Mouse (Mus musculus) urinary bladder, postnatal 36 days (tissue): ENCODE data around the gene Midn.

Experiments
- DNase-seq, 2 experiments: peaks; one replicate each; pipeline ENCODE4 v3.0.0; 2022; ENCODE audit warnings: low spot score in 2 of 2, mixed read lengths in 1 of 2

Midn gene

DNA sequence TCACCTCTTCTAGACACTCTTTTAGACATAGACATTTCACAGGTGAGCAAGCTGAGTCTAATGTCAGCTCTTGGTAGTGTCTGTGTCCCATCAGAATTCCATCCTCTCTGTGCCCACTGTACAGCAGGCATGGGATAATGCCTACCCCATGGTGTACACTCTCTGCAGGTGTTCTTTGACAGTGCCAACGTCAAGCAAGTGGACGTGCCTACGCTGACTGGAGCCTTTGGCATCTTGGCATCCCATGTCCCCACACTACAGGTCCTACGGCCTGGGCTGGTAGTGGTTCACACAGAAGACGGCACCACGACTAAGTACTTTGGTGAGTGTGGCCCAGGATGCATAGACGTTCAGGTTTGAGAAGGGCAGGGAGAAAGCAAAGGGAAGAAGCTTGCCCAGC lies 4.4 kb upstream of the Midn start:
- no peak for DNase-seq

DNA sequence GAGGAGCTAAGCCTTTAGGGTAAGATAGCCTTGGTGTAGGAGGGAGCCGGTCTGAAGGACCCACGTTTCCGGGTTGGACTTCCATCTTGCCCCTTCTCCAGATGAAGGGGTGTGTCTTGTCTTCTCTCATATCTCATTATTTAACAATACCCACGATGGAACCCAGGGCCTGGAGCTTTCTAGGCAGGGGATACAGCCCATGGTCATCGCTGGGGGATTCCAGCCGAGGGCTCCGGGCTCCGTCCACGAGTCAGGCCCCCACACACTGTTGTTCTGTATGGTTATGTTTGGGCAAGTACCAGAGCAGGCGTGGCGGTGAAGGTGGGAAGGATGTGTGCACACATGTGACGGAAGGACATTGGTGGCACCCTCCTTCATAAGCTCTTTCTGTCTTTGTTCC lies 3.9 kb upstream of the Midn start:
- DNase-seq = no peak

DNA sequence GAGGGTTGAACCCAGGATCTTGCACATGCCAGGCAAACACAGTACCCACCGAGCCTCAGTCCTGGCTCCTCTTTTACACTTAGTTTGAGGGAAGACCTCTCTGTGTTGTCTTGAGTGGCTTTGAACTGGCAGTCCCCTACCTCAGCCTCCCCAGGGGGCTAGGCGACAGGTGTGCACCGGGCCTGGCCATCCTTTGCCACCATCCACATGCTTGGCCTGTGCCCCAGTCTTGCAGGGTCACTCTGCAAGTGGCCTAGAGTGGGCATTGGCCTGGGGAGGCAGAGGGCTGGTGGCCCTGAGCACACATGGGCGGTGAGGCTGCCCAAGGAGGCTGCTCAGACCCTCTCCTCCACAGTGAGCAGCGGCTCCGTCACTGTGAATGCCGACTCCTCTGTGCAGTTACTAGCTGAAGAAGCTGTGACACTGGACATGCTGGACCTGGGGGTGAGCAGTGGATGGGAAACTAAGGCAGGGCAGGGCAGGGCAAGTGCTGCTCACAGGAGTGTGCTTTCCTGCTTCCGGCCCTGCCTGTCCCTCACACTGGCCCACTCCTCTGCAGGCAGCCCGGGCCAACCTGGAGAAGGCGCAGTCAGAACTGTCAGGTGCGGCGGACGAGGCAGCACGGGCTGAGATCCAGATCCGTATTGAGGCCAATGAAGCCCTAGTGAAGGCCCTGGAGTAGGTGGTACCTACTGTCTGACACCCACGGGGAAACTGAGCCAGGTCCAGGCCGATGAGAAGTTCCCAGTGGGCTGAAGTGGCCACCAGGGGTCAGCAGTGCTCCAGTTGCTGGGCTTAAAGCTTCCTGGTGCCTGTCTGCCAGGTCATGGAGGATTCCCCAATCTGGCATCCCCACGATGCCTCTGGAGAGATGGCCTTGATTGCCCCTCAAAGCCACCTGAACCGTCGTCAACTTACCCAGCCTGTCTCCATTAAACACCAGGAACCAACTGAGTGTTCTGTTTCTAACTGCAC lies 2.9 kb upstream of the Midn start:
- DNase-seq = peak; percentile 65 to 75

DNA sequence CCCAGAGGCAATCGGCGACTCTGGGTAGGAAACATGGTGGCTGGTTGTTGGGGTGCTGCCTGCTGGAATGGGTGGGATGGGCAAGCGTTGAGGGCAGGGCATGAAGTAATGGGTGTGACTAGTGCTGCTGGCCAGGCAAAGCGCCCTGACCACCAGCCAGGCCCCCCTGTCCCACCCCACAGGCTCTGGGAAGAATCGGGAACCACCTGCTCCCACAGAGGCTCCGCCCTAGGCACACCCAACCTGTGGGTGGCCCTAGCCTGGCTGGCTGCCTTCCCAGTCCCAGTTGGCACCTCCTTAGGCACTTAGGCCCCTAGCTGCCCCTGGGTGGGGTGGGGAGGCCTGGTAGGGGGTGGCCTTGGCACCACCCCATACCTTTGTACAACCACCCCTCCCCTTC lies 2.2 kb upstream of the Midn start:
- DNase-seq = peak in 1 of 2 experiments; percentile 57

DNA sequence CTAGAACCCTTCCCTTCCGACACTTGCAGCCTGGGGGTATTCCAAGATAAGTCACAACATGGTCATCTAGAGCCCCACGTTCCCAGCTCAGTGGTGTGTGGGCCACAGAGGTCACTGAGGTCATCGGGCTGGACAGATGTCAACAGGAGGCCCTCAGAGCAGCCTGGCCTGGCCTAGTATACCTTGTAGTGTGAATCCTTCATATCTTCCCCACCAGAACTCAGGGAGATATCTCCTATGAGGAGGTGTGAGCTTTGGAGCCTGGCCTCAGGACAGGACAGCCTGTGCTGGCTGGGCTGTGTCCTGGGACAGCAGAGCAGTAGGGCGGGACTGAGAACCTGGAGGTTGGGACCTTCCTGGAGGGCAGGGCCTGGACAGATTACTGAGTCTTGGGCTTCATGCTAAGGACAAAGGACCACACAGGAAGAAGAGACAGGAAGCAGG lies 1.5 kb upstream of the Midn start:
- DNase-seq = no peak

DNA sequence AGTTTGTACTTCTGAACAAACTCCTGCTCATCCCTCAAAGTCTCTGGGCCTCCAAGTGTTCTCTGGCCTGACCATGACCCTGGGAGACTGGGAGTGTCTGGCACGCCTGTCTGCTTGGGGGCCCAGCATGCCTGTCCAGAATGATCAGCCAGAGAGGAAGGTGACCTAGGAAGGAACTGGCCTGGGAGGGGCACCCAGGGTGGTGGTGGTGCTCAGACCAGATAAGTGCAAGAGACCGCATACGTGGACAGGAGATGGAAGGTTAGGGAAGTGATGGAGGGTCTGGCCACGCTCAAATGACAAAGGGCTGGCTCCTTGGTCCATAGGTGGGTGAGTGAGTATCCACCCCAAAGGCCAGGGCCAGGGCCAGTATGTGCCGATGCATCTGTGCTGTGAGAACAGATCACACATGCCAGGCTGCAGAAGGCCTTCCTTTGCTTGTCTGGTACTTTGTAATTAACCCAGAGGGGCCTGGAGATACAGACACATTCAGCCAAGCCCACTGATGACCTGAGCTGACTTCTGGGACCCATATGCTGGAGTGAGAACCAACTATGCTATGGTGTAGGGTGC lies 840 bp upstream of the Midn start:
- DNase-seq = no peak

DNA sequence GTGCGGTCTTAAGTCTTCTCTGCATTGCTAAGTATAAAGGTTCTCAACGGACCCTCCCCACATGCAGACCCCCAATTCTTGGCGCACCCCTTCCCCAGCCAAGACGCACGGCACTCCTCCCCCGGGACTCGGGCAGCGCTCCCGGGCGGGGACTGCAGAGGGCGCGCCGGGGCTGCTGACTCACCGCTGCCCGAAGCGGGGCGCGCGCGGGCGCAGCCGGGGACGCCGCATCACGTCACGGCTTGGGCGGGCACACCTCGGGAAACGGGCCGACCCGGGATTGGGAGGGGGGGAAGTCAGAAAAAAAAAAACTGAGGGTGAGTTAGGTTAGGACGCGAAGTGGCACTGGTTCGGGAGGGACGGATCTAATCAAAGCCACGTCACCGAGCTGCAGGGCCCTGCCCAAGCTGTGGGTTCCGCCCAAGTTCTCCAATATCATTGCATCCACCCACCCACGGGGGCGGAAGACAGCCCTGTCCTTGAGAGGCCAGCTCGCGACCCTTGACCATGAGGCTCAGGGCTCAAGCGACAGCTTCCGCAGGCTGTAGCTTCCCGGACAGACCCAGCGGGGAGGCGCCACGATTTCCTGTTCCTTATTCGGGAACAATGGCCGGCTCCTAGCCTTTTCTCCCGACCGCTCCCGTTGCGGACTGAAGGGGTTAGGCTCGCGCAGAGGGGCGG lies 678 bp downstream of the Midn start:
- DNase-seq = peak; percentile 92 to 94

DNA sequence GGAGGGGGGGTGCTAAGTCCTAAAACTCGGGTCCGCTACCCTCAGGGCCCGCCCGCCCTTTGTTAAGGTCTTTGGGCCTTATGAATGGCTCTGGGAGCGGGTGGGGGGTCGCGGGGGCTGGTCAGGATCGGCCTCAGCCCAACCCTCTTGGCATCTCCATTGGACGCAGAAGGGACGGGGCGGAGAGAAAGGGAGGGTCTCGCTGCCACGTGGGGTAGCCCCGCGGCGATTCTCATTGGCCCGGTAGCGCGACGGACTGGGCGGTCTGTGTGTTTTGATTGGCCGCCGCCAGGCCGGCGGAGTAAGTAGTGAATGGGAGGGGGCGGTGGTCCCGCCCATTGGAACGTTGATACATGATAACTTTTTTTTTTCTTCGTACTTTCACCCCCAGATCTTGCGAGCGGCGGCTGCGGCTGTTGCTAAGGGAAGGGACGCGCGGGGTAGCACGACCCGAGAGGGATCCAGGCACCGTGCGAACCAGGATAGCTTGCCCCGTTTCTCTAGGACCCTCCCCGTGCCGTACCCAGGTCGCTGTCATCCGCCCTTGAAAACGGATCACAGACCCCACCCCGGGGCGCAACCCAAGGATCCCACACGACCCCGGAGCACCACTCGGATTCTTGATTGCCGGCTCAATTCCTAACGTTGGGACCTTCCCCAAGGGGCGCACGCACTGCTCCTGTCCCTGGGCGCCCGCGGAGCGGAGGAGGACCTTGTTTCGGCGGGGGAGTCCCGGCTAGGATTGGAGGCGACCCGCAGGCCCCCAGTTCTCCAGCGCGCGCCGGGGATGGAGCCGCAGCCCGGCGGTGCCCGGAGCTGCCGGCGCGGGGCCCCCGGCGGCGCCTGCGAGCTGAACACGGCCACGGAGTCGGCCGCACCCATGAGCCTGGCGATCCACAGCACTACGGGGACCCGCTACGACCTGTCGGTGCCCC lies 1.5 kb downstream of the Midn start:
- DNase-seq = peak; percentile 91 to 98

DNA sequence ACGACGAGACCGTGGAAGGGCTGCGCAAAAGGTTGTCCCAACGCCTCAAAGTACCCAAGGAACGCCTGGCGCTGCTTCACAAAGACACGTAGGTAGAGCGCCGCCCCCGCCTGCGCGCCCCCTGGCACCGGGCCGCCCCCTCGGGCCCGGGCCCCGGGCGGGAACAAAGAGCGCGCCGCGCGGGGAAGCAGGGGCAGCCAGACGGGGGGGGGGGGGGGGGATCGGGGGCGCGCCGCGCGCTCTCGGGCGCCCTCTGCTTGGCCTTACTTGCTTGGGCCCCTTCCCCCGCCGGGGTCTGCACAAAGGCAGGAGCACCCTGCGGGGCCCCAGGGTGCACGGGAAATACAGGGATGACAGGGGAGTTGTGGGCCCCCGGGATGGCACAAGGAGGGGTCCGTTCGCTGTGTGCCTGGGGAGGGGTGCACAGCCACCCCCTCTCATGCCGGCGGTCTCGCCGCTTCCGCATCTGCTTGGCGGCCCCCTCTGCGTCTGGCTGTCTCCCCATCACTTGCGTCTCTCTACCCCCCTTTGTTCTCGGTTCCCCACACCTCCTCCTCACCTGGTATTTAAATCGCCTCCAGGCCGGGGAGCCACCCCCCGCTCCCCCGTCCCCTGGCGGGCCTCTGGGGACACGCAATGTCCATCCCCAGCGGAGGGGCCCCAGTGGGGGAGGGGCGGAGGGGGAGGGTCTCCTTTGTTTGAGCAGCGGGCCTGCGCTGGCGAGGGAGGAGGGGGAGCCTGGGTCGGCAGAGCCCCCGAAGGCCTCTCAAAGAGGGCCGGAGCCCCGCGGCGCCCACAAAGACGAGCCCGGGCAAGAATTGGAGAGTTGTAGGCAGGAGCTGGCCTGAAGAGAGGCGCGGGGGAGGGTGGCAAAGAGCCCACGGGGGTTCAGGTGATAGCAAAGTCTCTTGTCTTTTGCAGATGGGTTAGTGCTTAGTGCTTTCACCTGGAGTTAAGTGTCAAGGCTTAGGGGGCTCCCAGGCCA lies 2.4 kb downstream of the Midn start:
- peak in 1 of 2 experiments; percentile 63 for DNase-seq

DNA sequence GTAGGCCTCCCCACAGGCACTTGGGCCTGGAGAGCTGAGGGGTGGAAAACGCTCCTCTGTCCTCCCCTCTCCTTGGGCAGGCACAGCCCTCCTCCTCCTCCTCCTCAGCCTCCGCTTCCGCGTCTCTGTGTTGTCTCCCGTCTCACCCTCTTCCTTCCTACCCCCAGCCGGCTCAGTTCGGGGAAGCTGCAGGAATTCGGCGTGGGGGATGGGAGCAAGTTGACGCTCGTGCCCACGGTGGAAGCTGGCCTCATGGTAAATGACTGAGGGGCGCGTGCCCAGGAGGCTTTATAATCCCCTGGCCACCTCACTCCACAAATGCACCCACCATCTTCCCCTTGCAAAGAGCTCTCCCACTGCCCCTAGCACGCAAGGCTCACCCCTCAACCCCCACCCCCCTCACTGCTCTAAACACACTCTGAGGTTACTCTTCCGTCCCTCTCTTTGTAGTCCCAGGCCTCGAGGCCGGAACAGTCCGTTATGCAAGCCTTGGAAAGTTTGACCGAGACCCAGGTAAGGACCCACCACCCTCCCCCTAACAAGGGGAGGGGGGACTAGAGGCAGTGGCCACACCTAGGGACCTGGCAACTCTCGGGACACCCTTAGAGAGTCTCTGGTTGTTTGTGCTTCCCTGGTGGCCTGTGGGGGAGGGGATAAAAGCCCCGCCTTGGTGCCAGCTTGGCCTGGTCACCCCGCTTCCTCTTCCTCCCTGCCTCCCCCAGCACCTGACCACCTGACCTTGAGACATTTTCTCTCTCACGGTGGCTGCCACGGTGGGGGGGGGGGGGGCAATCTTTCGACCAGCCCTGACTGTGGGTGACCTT lies 3.4 kb downstream of the Midn start:
- DNase-seq = peak in 1 of 2 experiments; percentile 67

DNA sequence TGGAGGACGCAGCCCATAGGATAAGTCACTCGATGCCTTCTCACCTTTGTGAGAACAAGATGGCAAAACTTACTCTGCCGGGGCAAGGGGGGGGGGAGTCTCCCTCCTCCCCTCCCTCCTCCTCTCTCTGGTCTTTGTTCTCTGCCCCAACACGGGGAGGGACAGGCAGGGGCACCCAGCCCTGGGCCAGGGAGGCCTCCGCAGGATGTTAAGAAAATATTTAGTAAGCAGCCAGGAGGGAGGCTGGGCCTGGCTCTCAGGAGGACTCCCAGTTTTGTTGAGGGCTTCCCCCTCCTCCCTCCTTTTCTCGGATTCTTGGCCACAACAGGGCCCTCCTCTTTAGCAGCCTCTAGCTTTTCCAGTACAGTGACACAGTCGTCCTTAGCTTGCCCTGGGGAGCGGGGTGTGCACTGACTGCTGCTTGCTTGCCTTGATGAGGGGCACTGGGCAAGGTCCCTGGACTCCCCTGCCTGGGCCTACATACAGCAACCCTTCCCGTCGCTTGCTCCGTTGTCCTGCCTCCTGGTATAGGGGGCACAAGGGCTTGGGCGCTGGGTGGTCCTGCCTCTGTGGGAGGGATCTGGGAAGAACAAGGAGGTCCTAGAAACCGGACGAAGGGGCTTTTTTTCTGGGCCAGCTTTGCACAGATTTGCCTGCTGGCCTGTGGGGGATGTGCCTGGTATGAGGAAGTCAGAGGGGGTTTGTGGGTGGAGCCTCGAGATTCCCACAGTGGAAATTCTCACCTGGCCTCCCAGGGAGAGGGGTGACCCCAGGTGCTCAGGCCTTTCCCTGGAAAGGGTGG lies 4.2 kb downstream of the Midn start:
- DNase-seq = peak in 1 of 2 experiments; percentile 56

DNA sequence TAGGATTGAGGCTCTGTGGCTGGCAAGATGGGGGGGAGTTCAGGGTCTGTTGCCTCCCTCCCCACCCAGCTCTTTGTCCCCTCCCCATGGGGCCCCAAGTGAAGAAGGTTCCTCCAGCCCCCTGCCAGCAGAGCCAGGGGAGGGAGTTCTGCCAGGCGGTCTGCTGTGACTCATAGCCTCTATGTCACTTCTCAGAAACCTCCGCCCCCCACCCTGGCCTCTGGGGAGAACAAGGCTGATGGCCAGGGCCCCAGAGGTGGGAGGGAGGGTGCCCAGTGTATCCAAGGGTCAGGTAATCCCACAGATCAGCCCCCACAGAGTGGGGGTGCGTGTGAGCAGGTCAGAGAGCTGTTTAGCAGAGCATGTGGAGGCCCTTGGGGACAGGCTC lies 4.8 kb downstream of the Midn start:
- DNase-seq = peak in 1 of 2 experiments; percentile 62

DNA sequence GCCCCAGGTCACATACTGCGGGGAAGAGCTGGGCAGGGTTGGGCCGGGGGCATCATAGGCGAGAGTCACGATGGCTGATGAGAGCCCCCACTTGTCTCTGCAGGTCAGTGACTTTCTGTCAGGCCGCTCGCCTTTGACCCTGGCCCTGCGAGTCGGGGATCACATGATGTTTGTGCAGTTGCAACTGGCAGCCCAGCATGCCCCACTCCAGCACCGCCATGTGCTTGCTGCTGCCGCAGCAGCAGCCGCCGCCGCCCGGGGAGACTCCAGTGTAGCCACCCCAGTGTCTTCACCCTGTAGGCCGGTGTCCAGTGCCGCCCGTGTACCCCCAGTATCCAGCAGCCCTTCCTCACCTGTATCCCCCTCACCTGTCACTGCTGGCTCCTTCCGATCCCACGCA lies 5.6 kb downstream of the Midn start:
- no peak for DNase-seq

DNA sequence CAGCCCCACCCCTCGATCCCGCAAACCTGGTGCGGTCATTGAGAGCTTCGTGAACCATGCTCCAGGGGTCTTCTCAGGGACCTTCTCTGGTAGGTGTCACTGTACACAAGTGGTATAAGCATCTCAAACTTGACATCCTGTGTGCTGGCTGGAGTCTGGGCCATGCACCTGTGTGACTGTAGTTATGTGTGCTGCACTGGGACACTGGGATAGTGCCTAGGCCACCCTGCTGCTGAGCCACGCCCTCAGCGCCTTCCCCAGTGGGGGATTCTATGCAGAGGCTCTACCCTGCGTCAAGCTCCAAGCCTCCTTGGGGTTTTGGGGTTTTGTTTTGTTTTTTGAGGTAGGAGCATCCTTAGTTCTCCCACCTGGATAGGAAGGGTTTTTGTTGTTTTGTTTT lies 6.3 kb downstream of the Midn start:
- no peak for DNase-seq

DNA sequence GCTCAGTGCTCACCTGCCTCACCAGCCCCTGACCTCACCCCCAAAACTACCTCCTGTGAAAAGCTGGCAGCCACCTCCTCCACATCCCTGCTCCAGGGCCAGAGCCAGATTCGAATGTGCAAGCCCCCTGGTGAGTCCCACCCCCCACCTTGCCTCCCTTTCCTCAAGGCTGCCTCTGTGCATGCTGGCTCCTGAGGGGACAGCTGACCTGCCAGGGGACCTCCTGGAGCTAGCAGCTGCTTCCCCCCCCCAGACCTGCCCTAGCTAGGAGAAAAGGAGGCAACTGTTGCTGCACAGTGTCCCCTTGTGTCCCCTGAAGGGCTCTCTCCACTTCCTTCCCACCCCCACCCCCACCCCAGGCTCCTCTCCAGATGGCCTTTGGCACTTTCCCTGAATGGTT lies 7.2 kb downstream of the Midn start:
- no peak for DNase-seq

DNA sequence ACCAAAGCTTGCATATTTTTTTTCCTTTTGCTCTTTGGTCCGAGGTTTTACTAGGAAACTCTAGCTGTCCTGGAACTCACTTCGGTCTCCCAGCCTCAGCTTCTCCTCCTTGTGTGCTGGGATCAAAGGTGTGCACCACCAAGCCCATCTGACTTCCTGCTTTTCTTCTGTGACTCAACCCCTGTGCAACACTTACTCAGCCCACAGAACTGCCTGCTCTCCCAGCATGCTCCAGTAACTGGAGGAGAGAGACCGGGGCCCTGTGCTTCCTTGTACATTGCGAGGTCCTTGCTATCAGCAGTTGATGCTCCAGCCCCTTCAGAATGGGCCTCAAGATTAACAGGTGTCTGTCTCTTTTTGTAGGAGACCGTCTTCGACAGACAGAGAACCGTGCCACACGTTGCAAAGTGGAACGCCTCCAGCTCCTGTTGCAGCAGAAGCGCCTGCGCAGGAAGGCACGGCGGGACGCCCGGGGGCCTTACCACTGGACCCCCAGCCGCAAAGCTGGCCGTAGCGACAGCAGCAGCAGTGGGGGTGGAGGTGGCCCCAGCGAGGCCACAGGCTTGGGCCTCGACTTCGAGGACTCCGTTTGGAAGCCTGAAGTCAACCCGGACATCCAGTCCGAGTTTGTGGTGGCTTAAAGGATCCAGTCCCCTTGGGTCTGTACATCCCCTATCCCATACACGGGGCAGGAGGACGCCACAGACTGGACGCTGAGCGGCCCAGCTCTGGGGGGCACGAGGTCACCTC lies 8.1 kb downstream of the Midn start:
- DNase-seq = no peak

DNA sequence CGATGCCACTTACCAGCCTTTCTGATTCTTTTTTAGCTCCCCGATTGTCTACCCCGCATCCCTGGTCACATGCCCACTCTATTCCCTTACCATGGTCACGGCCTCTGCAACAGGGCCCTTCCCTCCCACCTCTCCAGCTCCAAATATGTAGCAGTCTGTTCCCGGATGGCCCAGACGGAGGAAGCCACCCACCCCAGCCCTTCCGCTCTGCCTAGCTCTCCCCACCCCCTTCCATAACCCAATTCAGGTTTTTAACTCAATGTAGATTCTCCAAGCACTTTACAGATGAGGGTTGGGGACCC lies 8.6 kb downstream of the Midn start:
- DNase-seq = no peak
